Mouse (Mus musculus): ENCODE results near the gene Svs5.

- no peak for TF ChIP-seq CTCF (IDR thresholded peaks at IDR 0.05; ENCODE audit: low read depth, low read length)
- TF ChIP-seq GATA1 (IDR thresholded peaks at IDR 0.05; ENCODE audit: borderline replicate concordance, low read length), result no peak
- TF ChIP-seq TAL1 (conservative IDR thresholded peaks at IDR 0.05; ENCODE audit: low read depth, low read length), result no peak
- no peak for TF ChIP-seq POLR2AphosphoS5 (IDR thresholded peaks at IDR 0.05; ENCODE audit: insufficient replicate concordance, low read depth, low read length)
- TF ChIP-seq GATA2 (IDR thresholded peaks at IDR 0.05; ENCODE audit: borderline replicate concordance, low read depth, low read length), result no peak
Observed at GRCm38 (mm10) chr2:164382971-164383370, 50.4 kb downstream of the Svs5 start.

Data from G1E (cell line).